Mouse (Mus musculus) stomach, postnatal 0 days (tissue): ENCODE measurements at regions not wholly inside any gene's neighbourhood (a gene's known extent, or its start where the extent isn't known, plus 50 kb on each side); places are given as distances from the start of the nearest gene placed in this dataset.

Source experiments
- CTCF ChIP-seq: IDR thresholded peaks from 2 replicates; pipeline ENCODE4 v1.5.1; 2016; ENCODE audit warnings: antibody characterized with exemption, low read depth, mild to moderate bottlenecking, moderate library complexity
- EP300 ChIP-seq: optimal IDR thresholded peaks from 2 replicates; pipeline ENCODE3; 2016; ENCODE audit warnings: antibody characterized with exemption

GRCm38 (mm10) chr16:74597735-74598340 lies 186.2 kb upstream of the Robo2 start:
- TF ChIP-seq CTCF (no peak), EP300 (no peak)
